Mouse (Mus musculus) stomach, postnatal 0 days (tissue): ENCODE measurements around the gene Ccdc9b.

Experiments
- CTCF ChIP-seq: IDR thresholded peaks from 2 replicates; pipeline ENCODE4 v1.5.1; 2016; ENCODE audit warnings: antibody characterized with exemption, low read depth, mild to moderate bottlenecking, moderate library complexity
- EP300 ChIP-seq: optimal IDR thresholded peaks from 2 replicates; pipeline ENCODE3; 2016; ENCODE audit warnings: antibody characterized with exemption

GRCm38 (mm10) chr2:118741183-118741582 lies 21.3 kb downstream of the Ccdc9b start:
- TF ChIP-seq CTCF: no peak
- no peak for TF ChIP-seq EP300
